Mouse (Mus musculus): ENCODE measurements around the gene Il6st.

GRCm38 (mm10) chr13:112439917-112440361 lies 23.9 kb upstream of the Il6st start:
- TF ChIP-seq CTCF (IDR thresholded peaks at IDR 0.05; ENCODE audit: low read depth, low read length) (no peak), EP300 (IDR thresholded peaks at IDR 0.05; ENCODE audit: insufficient read depth, low read depth, low read length) (peak; percentile 84), POLR2A (IDR thresholded peaks at IDR 0.05; ENCODE audit: insufficient read depth, low read length) (no peak)
